Mouse (Mus musculus) NIH3T3 (cell line): ENCODE measurements around the gene Edem3.
A peak's percentile ranks its signal among the peaks of the same experiment; 100 is the strongest.
"Not testable (repeated sequence)": the region's sequence is repeated elsewhere in the genome, so short reads cannot be mapped to it uniquely, and the experiment has no call there.

Experiments
- DNase-seq: peaks from one replicate; pipeline ENCODE4 v3.0.0-alpha.2; 2012; ENCODE audit warnings: low read depth

The Edem3 gene

DNA sequence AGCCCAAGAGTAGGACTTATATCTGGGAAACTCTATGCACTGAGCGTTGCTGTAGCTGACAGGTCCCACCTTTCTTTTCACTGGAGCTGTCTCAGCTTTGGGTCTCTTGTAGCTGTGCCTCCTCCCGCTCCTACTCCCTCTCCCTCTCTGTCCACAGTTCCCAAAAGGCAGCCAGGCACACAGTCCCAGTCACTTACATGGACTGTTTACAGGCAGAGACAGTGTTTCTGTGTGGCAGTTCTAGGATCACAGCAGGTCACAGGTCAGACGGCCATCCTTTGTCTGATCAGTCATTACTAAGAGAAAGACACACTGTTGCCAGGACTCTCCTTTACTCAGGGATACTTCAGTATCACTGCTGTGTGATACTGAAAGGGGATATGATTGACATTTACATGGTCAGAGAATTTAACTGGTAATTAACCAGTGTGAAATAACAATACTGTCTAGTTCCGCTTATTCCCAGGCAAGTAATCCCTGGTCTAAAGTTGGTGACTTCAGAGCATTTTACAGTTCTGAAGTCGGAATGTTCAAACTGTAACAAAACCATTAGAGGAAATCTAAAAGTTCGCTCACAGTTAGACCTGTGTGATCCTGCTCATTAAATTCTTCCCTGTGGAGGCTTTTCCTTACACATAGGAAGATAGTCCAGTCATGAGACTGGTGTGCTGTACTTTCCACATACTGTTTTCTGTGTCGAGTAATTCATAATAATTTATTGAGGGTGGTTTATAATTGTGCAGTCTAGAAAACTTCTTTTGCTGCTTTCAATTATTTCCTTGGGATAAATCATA lies 55.7 kb downstream of the Edem3 start:
- no peak for DNase-seq

DNA sequence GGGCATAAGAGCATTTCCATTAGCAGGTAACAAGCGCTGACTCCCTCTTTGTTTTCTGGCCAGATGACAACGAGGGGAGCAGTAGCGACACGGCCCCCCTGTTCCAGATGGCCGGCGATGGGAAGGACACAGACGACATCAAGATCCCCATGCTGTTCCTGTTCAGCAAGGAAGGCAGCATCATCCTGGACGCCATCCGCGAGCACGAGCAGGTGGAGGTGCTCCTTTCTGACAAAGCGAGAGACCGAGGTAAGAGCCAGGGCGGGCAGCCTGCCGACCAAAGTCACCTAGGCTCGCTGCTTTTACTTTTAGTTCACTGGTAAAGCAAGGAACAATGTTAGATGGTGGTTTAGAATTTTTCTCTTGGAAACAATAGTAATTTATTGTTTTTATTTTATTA lies 56.3 kb downstream of the Edem3 start:
- no peak for DNase-seq

DNA sequence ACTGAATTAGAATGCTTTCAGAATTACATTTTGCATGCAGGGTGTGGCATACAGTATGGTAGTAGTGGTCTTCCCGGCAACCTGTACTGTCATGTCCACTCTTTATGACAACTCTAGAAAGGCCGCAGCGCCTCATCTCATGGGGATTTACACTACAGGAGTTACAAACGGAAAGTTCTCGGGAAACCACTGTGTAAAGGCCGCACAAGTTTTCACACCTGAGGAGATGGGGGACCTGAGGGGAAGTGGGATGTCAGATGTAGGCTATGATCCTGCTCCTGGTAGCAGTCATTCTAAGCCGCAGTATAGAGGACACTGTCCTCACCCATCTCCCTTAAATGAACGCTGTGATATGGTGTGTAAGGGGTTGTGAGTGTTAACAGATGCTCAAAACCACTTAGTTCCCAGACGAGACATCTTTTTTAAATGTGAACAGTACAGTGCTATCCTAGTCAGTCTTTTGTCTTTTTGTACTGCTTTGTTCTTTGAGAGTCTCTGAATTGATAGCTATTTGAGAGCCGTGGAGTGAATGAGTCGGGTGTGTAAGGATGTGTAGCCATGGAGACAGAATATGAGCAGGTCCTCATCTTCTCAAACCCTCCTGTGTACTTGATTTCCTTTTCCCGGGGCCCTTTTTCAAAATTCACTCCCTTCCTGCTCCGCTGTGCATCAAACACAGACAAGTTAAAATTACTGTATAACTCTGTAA lies 57.0 kb downstream of the Edem3 start:
- DNase-seq = no peak

DNA sequence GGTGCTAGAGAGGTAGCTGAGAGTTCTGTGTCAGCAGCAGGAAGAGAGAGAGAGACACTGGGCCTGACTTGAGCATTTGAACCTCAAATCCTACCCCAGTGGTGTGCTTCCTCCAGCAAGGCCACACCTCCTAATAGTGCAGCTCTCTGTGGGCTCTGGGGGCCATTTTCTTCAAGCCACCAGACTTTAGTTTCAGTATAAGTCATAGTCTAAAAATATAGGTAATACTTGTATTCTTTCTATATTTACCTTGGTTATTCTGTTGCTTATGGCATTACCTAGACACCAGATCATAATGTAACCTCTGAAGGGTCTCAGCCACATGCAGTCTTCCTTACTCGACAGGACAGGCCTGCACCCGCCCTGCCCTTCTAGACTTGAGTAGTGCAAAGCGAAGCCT lies 60.9 kb downstream of the Edem3 start:
- no peak for DNase-seq

DNA sequence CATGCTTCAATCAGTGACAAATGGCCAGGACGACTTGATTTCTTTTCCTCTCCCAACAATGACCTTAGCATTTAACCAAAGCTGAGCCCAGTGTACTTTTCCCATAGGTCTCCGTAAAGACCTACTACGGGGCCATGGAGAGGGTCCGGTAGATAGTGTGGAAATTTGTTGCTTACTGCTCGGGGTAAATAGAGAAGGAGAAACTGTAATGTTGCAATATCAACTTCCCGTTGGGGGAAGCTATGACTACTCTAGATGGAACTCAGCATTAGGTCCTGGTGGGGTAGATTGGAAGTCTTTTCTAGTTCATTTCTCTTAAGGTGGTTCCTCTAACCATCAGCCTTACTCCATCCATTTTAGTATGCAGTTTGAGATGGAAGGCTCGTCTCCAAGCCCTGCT lies 64.0 kb downstream of the Edem3 start:
- DNase-seq = no peak

DNA sequence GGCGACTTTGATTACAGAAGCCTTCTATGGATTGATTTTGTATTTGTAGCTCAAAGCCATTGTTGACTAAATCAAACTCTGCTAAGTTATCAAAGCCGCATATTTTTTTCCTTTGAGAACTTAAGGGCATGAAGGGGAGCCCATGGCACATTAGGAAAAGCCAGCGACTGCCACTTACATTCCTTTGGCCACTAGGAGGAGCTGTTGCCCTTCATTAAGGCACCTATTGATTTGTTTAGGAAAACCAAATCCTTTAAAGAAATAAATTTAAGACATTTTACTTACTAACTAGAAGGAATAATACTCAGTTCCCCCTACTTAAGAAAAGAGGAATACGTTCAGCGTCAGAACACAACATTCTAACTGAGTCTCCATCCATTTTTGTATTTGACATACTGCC lies 65.3 kb downstream of the Edem3 start:
- peak; percentile 94 for DNase-seq

DNA sequence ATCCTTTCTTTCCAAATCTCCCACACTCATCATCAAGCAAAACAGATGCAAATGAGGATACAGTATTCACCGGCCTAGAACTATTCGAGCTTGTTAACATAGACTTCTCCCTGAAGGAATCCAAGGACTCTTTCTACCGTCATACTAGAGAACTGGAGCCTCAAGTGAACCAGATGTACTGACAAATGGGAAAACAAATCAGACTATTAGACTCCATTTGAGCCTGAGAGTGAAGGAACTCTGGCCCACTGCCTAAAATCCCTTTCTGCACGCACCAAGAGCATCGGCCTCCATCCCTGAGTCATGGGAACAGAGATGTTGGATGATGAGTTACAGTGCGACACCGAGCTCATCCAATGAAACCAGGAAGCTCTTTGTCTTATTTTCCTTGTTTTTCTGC lies 69.9 kb downstream of the Edem3 start:
- DNase-seq = no peak

DNA sequence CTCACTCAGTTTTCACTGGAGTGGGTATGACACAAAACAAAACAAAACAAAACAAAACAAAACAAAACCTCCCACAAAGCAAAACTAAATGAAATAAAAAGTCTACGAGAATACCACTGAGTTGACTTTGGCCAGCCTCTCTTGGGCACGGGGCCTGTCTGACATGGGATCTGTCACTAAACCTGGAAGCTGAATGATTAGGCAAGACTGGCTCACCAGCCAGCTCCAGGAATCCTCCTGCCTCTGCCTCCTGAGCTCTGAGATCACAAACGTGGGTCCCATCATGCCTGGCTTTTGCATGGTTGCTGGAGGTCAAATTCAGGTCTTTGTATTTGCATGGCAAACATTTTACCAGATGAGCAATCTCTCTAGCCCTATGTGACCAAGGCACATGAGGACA lies 76.6 kb downstream of the Edem3 start:
- DNase-seq = no peak

DNA sequence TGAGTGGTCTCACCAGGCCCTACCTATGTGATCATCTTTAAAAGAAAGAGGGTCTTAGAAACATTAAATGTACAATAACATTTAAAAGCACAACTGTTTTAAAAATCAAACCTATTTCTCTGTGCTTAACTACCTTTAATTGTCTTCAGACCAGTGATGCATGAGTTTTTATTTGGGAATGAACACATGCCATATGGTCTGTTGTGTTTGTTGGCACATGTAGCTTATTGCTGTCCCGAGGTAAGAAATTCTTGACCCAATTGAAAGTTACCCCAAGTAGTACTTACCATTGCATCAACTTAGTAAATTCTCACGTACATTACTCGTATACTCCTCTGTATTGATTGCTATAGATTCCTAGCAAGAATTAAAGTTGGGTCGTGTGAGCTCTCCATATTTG lies 80.1 kb downstream of the Edem3 start:
- DNase-seq = no peak

DNA sequence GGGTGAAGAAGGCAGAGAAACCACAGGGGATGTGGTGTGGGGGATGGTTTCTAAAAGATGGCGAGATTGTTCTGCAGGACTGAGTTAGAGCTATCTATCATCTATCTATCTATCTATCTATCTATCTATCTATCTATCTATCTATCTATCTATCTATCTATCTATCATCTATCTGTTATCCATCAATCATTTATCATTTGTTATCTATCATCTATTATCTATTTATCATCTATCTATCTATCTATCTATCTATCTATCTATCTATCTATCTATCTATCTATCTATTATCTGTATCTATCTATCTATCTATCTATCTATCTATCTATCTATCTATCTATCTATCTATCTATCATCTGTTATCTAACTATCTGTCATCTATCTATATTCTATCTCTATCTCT lies 85.2 kb downstream of the Edem3 start:
- DNase-seq = not testable (repeated sequence)

DNA sequence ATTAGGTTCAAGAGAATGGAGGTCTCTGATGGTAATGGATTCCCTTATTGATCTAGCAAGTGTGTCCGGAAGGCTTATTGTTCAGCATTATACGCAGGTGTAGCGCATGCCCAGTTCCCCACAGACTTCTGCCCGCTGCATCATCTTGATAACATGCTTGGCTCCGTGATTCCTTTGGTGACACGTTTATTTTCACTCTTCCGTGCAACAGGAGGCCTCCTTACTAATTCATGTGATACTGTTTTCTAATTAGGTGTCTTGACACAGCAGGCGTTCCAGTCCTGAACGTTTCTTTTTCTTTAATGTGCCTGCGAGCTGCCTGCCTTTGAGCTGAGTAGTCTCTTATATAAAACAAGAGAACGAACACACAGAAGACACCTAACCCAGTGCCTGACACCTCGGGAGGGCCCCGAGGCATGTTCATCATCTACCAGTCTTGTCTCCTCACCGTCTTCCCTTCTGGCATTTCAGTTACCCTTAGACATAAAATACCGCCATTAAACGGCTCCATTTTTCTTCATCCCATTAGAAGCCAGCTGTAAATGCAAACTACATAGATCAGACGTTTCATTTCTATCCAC lies 90.2 kb downstream of the Edem3 start:
- DNase-seq = no peak

DNA sequence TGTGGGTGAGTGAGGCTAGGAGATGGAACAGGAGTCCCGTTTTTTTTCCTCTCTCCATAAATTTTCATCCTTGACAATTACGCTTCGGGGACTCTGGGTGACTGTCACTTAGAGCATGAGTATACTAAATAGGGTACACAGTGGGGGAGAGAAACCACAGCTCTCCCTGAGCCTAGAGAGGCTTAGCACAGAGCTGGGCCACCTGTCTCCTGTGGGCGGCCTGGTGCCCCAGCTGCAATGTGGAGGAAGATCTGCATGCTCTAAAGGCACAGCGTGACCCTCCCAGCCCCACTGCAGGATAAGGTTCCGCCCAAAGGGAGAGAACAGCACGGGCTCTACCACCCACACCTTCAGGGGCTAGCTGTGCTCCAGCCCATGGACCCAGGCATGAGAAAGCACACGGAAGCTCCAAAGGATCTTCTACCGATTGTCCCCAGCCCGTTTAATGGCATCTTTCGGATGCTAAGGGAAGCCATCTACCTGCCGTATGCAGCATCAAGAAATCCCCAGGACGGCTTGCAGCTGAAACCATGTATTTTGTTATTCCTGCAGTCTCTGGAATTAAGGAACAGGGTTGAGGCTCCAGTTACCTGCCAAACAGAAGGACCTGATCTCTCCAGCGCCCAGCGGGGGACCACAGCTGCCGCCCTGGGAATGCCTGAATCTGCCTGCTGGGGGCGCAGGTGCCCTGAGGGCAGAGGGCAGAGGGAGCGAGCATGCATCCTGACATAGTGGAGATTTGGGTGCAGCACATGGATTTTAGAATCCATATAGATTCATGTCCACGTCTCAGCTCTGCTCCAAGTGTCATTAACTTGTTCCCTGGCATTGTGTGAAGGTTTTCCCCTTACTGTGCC lies 91.0 kb downstream of the Edem3 start:
- DNase-seq = no peak

DNA sequence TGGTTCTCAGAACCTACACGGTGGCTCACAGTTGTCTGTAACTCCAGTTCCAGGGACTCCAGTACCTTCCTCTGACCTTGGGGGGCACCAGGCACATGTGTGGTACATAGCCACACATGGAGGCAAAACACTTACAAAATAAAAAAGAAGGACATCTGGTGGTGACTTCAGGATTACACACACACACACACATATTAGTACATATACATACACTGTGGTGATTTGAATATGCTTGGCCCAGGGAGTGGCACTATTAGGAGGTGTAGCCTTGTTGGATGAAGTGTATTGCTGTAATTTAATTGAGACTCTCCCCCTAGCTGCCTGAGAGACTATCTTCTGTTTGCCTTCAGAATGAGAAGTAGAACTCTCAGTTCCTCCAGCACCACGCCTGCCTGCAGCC lies 93.1 kb downstream of the Edem3 start:
- DNase-seq = no peak

DNA sequence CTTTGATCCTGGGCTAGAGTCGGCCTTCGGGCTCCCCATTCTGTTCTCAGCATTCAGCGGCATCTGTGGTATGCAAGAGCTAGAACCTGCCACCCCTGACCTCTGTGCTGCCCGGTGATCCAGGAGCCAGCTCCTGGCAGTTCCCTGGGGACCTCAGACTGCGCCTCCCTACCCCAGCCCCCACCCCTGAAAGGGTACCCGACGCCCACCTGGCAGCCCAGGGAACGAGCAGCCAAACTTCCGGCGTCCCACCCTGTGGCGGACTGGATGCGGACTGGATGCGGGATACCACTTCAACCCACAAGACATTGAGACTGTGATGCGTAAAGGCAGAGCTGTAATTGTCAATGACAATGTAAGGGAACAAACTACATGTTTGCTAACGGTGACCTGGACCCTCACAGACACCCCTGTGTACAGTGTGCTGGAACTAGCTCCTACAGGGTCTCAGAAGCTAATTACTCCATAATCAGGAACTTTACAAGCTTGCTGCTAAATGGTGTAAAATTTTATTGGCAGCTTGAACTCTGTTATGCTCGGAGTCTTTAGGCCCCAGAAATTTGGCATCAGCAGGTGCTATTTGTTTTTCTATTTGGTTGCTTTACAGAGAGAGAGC lies 94.9 kb downstream of the Edem3 start:
- DNase-seq = no peak

DNA sequence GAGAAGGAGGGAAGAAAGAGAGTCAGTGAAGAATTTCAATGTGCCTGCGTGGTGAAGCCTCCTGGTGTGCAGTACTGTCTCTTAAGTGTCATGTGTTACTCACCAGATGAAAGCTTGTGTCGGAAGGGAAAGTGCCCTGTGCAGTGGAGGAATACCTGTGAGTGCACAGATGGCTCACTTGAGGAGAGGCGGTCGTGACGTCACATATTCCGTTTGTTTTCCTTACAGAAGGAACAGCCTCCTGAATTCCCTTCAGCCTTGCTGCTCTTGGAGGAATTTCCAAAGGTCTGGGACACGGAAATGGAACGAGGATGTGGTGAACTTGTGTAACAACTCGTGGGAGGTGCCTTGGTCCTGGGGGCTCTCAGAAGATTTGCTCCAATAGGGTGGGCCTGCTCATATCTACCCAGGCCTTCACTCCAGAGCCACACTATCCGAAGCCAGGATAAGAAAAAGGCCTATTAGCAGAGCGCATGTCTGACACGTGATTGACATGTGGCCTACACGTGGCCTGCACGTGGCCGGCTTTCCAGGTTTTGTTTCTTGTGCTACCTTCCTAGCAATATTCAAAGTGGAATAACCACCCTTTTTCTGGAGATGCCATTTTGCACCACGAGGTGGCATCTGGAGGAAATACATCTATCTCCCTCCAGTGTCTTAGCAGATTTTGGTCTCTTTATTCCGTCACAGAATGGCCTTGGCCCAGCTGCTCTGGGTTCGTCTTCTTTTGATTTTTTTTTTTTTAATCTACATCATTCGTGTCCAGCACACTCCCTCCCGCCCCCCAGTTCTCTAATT lies 96.1 kb downstream of the Edem3 start:
- DNase-seq = peak; percentile 26

DNA sequence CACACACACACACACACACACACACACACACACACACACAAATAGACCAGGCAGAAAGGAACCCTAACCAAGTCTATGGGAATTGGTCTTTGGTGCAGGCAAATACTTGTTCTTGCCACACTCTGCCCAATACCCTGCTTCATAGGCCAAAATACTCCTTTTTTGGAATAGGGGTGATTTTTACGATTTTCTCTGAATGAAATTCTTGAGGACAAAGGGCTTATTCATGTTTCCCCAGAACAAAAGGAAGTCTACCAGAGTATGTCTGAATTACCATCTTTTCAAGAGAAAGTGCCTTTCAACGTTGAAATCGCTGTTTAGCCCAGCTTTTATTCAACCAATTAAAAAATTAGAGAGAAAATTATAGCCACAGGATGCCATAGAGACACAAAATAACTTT lies 96.8 kb downstream of the Edem3 start:
- DNase-seq = no peak

DNA sequence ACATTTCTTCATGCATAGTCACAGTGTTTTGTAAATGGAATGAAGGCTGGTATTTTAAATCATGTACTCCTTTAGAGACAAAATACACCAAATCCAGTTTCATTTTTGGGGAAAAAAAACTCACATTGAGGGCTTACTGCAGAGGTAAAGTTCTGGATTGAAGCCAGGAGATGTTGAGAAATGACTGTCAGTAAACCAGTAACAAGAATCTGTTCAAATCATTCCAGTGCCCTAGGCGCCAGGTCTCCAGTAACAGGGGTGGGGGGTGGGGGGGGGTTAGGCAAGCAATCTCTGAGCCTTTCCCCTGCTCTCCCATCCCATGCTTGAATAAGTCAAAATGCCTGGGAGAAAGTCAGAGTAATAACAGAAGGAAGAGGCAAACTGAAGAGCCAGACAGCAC lies 100.4 kb downstream of the Edem3 start:
- peak; percentile 31 for DNase-seq

DNA sequence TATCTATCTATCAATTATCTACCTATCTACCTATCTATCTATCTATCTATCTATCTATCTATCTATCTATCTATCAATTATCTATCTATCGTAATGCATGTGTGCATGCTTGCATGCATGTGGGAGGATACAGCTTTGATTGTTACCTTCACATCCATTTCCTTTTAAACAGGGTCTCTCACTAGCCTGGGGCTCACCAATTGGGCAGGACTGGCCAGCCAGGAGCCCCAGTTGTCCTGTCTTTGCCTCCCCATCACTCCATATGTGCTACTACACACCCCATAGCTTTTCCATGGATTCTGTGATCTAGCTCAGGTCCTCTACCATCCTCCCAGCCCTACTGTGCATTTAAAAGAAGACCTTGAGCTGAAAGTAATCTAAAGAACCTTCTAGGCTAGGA lies 103.3 kb downstream of the Edem3 start:
- no peak for DNase-seq

DNA sequence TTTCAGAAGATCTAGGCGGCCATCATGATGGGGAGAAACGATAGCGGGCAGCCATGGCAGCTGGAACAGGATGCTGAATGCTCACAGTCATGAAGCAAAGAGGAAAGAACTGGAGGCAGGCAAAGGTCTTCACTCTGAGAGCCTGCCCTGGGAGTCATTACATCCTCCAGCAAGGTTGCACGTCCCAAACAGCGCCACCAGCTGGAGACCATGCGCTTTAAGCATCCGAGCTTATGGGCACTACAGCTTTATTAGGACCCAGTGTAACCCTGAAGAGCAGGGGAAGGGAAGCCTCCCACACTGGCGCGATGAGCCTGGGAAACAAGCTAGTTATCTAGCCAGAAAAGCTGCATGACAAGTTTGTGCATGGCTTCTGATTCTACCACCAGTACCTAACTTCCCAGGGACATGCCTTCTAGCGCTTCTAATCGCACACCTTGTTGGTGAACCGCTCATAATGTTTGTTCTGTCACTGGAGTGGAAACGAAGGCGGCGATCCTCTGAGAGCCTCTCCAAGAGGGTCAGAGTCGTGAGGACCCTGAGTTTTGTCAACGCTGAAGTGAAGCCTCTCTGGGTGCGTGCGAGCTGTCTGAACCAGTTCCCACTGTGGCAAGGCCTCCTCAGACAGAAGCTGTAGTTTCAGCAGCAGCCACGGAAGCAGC lies 106.3 kb downstream of the Edem3 start:
- DNase-seq = no peak

DNA sequence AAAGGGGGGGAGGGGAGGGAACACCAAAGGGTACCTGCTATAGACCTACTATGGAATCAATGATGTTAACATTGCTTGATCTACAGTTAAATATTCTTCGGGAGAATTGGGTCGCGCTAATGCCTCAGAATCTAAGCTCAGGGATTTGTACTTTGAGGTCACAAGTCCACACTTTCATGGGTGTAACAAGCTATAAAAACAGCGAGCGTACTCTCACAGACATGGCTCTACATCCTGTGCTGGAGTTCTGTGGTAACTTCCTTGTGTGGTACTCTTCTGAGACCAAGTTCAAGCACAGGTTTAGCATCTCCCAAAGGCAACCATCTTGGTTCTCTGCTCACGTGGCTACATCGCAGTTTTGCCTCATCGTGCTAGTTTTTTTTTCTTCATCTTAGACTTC lies 106.9 kb downstream of the Edem3 start:
- DNase-seq = no peak
